Mouse (Mus musculus) midbrain, embryonic 14.5 days (tissue): ENCODE results near the gene Coro2b. TPM values are rescaled to one million over a fixed set of nuclear protein-coding genes. Genes with fewer than 3 reads are reported as not detected.

Source experiments
- ATAC-seq: fragments of 200-750 bp; cut with Nextera tagmentation; 2 replicates; pipeline ENCODE4 v1.8.0; 2017; ENCODE audit warnings: moderate number of reproducible peaks, moderate library complexity; ENCODE audit not compliant: low FRiP score, low TSS enrichment
- DNase-seq: peaks from one replicate; pipeline ENCODE4 v3.0.0-alpha.2; 2015
- H3K27ac ChIP-seq: fragments of 300-500 bp; sonication (generic); replicated peaks from 2 replicates; pipeline ENCODE4 v1.5.1; 2014; ENCODE audit warnings: mild to moderate bottlenecking, low read depth, low read length, moderate library complexity
- H3K27me3 ChIP-seq: fragments of 300-500 bp; sonication (generic); 2 replicates; pipeline ENCODE4 v1.6.1; 2014; ENCODE audit warnings: low read length, control low read depth, mixed read lengths; ENCODE audit not compliant: control insufficient read depth, insufficient read depth
- H3K36me3 ChIP-seq: fragments of 300-500 bp; sonication (generic); 2 replicates; pipeline ENCODE4 v1.6.1; 2014; ENCODE audit warnings: low read length, control low read depth; ENCODE audit not compliant: control insufficient read depth, insufficient read depth
- H3K4me1 ChIP-seq: fragments of 300-500 bp; sonication (generic); 2 replicates; pipeline ENCODE4 v1.6.1; 2014; ENCODE audit warnings: mild to moderate bottlenecking, antibody characterized with exemption, low read length, control low read depth; ENCODE audit not compliant: control insufficient read depth, insufficient read depth
- H3K4me2 ChIP-seq: fragments of 300-500 bp; sonication (generic); 2 replicates; pipeline ENCODE4 v1.6.1; 2014; ENCODE audit warnings: mild to moderate bottlenecking, low read length, moderate library complexity
- H3K4me3 ChIP-seq: fragments of 300-500 bp; sonication (generic); replicated peaks from 2 replicates; pipeline ENCODE4 v1.5.1; 2014; ENCODE audit warnings: low read depth, low read length
- H3K9ac ChIP-seq: fragments of 300-500 bp; sonication (generic); replicated peaks from 2 replicates; pipeline ENCODE4 v1.6.1; 2014; ENCODE audit warnings: mild to moderate bottlenecking, low read length, moderate library complexity
- H3K9me3 ChIP-seq: fragments of 300-500 bp; sonication (generic); 2 replicates; pipeline ENCODE4 v1.6.1; 2016; ENCODE audit warnings: low read length, control low read depth, mixed read lengths; ENCODE audit not compliant: control insufficient read depth
- WGBS: fragments of 180-500 bp; shearing (Covaris S2); extraction: QIAGEN DNeasy Blood & Tissue Kit; methylation state at CpG from one replicate; pipeline ENCODE4 v1.1.7; 2014; 5-methylcytosine and 5-hydroxymethylcytosine counted together
- polyA plus RNA-seq: library from polyadenylated mRNA; unstranded; fragments of >200 nt; fragmentation: Nextera tagmentation; extraction: Ambion mirVana; gene quantifications from 2 replicates; pipeline ENCODE4 v1.2.1, GENCODE M21; 2014

Gene Coro2b
- polyA plus RNA-seq, 1 experiment from 2014 or later: 34.5 TPM

DNA sequence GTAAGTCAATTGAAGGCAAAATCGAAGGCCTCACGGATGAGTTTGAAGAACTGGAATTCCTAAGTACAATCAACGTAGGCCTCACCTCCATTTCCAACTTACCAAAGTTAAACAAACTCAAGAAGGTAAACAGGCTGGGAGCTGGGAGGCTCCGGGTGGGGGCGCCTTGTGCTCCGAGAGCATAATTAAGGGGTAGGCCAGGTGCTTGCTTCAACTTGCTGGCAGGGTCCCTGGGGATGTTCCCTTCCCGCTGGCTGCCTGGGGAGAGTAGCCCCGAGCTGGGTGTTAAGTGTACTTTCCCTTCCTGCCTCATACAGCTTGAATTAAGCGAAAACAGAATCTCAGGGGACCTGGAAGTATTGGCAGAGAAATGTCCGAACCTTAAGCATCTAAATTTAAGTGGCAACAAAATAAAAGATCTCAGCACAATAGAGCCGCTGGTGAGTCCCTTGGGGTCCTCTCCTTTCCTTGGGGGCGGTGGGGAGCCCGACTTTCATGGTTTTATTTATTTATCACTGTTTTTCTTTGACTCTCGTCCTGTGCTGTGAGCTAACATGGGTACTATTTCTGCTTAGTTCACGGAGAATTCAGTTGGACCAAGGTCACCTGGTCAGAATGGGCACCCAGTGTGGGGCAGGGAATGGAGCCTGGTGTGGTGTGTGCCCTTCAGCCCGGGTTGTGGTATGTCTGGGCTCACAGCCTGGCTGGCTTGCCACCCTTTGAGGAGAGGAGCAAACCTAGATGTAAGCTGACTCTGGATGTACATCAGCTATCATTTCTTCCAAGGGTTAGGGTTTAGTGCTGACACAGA is 164.9 kb downstream of the Coro2b start:
- Histone ChIP-seq H3K4me2 (no peak overlapping the region), H3K9me3 (no peaks in the 10 kb centered on the region)
- no peak for DNase-seq

DNA sequence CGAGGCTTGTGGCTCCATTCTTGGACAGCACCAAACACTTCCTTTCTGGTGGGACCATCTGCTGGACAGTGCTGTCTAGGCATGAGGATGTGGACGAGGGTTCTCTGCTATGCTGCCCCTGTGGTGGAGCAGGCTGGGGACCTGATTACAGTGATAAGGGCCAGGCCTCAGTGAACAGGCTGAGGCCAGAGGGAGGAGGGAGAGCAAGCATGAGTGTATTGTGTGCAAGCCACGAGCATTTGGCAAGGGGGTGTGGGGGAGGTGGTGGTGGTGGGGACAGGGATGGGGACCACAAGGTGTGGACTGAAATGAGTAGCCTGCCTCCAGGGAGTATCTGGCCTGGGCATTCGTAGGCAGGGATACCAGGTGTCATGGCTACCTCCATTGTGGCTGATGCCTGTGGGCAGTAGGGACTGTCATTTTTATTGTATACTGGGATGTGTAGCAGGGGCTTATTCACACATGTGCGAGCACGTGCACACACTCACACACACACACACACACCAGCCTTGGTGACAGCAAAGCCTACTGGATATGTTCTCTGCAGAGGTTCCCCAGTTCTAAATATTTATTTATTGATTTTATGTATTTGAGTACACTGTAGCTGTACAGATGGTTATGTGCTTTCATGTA is 166.1 kb downstream of the Coro2b start:
- Histone ChIP-seq H3K4me3 (no peak overlapping the region), H3K27me3 (no peaks in the 10 kb centered on the region), H3K9ac (no peak overlapping the region), H3K4me2 (no peak overlapping the region), H3K4me1 (peaks cover 34% of the 10 kb centered on the region), H3K9me3 (no peaks in the 10 kb centered on the region), H3K27ac (no peak overlapping the region), H3K36me3 (peaks cover 29% of the 10 kb centered on the region)
- 67% methylated on average over 6 of the region's 6 CpGs for WGBS
- DNase-seq (no peak), ATAC-seq (no peak)

More for the DNA sequence above, 164.9 kb downstream of the Coro2b start:
- Histone ChIP-seq H3K4me1 (peaks cover 23% of the 10 kb centered on the region), H3K9ac (no peak overlapping the region), H3K36me3 (peaks cover 41% of the 10 kb centered on the region), H3K27me3 (no peaks in the 10 kb centered on the region), H3K4me3 (no peak overlapping the region), H3K27ac (no peak overlapping the region)
- 73% methylated on average over 16 of the region's 16 CpGs for WGBS
- no peak for ATAC-seq

DNA sequence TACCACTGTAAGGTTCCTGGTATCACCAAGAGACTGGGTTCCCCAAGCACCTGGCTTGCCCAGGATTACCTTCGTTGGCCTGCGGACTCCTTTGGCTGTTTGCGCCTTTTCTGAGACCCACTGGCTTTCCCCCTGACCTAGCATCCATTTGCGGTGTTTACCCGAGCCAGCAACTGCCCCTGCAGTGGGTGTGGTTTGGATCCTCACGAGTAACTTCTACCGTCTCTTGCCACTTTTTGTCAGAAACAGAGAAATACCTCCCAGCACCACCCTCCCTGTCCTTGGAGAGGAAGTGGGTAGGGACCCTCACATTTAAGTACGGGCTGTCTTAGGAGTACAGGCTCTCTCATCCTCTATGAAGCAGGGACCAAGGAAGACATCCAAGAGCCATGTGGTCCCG is 166.7 kb downstream of the Coro2b start:
- H3K9me3 ChIP-seq: no peaks in the 10 kb centered on the region
- H3K36me3 ChIP-seq: peaks cover 23% of the 10 kb centered on the region
- no peak overlapping the region for H3K9ac ChIP-seq
- H3K27ac ChIP-seq: no peak overlapping the region
- H3K4me2 ChIP-seq: no peak overlapping the region
- no peak for ATAC-seq
- no peak overlapping the region for H3K4me3 ChIP-seq
- no peak for DNase-seq
- 76% methylated on average over 9 of the region's 9 CpGs for WGBS
- H3K4me1 ChIP-seq: peaks cover 40% of the 10 kb centered on the region
- H3K27me3 ChIP-seq: no peaks in the 10 kb centered on the region

Other genes with a start within 250 kb of the Coro2b start
- gene Anp32a, start 195.8 kb downstream of the Coro2b start, polyA plus RNA-seq: 81.0 and 82.1 TPM in 2 replicates
- 0.27 and 1.8 TPM in 2 replicates for gene Itga11, start 140.8 kb upstream of the Coro2b start, polyA plus RNA-seq